Mouse (Mus musculus): Measurements from ENCODE around the gene Tmem206.

- TF ChIP-seq CTCF (IDR thresholded peaks at IDR 0.05; ENCODE audit: insufficient read depth, low read length): no peak
- TF ChIP-seq POLR2A (IDR thresholded peaks at IDR 0.05; ENCODE audit: borderline replicate concordance, extremely low read depth, low read depth, low read length): no peak
Measured at GRCm38 (mm10) chr1:191316818-191317217, 8.9 kb upstream of the Tmem206 start.

Data from lung, adult 2 months (tissue).